Mouse (Mus musculus) heart, postnatal 25 days (tissue): ENCODE measurements around the gene Ccnk. TPM values are rescaled to one million over a fixed set of nuclear protein-coding genes. Genes with fewer than 3 reads are reported as not detected.
A peak's percentile ranks its signal among the peaks of the same experiment; 100 is the strongest.

Source experiments
- DNase-seq: peaks from one replicate; pipeline ENCODE4 v3.0.0; 2022; ENCODE audit warnings: low spot score
- intact Hi-C: fragments of 180-260 bp; cut with DNase I; formaldehyde crosslinking; loops from one replicate; pipeline ENCODE4 v1.15.1; 2025
- total RNA-seq, 2 experiments: library from RNA; stranded (reverse); gene quantifications; 2 replicates each; pipeline ENCODE4 v1.2.3; 2021

Gene Ccnk
- total RNA-seq, 2 experiments from 2014 or later = 28.0 to 28.9 TPM

- intact Hi-C loops = loop anchor here (10.0 kb wide), 1 partner anchor 626 kb away; no protein-coding TSS in a partner anchor
- DNase-seq = peak; percentile 14
Measured at GRCm38 (mm10) chr12:108178331-108179245, 791 bp upstream of the Ccnk start.

- DNase-seq = no peak
- intact Hi-C loops = loop anchor here (10.0 kb wide), 1 partner anchor 626 kb away; no protein-coding TSS in a partner anchor
Measured at GRCm38 (mm10) chr12:108179246-108179320, 296 bp upstream of the Ccnk start, which contains the start of gene Setd3. Gene Setd3 (minus strand): TSS chr12:108179314.

GRCm38 (mm10) chr12:108181716-108182115 lies 2.3 kb downstream of the Ccnk start:
- DNase-seq = no peak
- intact Hi-C loops = no loop called here

- intact Hi-C loops = no loop called here
- no peak for DNase-seq
Measured at GRCm38 (mm10) chr12:108187541-108188091, 8.2 kb downstream of the Ccnk start.

- intact Hi-C loops = no loop called here
- DNase-seq = no peak
Measured at GRCm38 (mm10) chr12:108193878-108194277, 14.5 kb downstream of the Ccnk start.

GRCm38 (mm10) chr12:108195761-108196160 lies 16.4 kb downstream of the Ccnk start:
- intact Hi-C loops = no loop called here
- DNase-seq = no peak

- intact Hi-C loops = no loop called here
- DNase-seq = no peak
Measured at GRCm38 (mm10) chr12:108198447-108198846, 19.1 kb downstream of the Ccnk start.

GRCm38 (mm10) chr12:108200094-108200493 lies 20.7 kb downstream of the Ccnk start:
- no peak for DNase-seq
- intact Hi-C loops = loop anchor here (10.0 kb wide), 1 partner anchor 335 kb away; no protein-coding TSS in a partner anchor

- no peak for DNase-seq
- intact Hi-C loops = loop anchor here (10.0 kb wide), 1 partner anchor 331 kb away; no protein-coding TSS in a partner anchor
Measured at GRCm38 (mm10) chr12:108203895-108204294, 24.5 kb downstream of the Ccnk start.

- intact Hi-C loops = loop anchor here (5.0 to 10.0 kb wide), 2 partner anchors 287 to 330 kb away; no protein-coding TSS in a partner anchor
- no peak for DNase-seq
Measured at GRCm38 (mm10) chr12:108204978-108205377, 25.6 kb downstream of the Ccnk start.

GRCm38 (mm10) chr12:108206641-108207040 lies 27.3 kb downstream of the Ccnk start:
- intact Hi-C loops = loop anchor here (5.0 to 10.0 kb wide), 2 partner anchors 286 to 328 kb away; no protein-coding TSS in a partner anchor

GRCm38 (mm10) chr12:108208216-108208615 lies 28.8 kb downstream of the Ccnk start:
- intact Hi-C loops = loop anchor here (5.0 to 10.0 kb wide), 2 partner anchors 284 to 327 kb away; no protein-coding TSS in a partner anchor
- DNase-seq = no peak

More at GRCm38 (mm10) chr12:108206641-108207040, 27.3 kb downstream of the Ccnk start:
- DNase-seq = no peak

GRCm38 (mm10) chr12:108208726-108209438 lies 29.5 kb downstream of the Ccnk start:
- intact Hi-C loops = loop anchor here (1.0 to 10.0 kb wide), 3 partner anchors 84 to 326 kb away; no protein-coding TSS in a partner anchor
- peak; percentile 60 for DNase-seq

- no peak for DNase-seq
- intact Hi-C loops = no loop called here
Measured at GRCm38 (mm10) chr12:108210623-108211022, 31.2 kb downstream of the Ccnk start.

- intact Hi-C loops = no loop called here
Measured at GRCm38 (mm10) chr12:108212071-108212470, 32.7 kb downstream of the Ccnk start.

GRCm38 (mm10) chr12:108212476-108212875 lies 33.1 kb downstream of the Ccnk start:
- intact Hi-C loops = no loop called here
- DNase-seq = no peak

More at GRCm38 (mm10) chr12:108212071-108212470, 32.7 kb downstream of the Ccnk start:
- DNase-seq = no peak

- intact Hi-C loops = no loop called here
- DNase-seq = no peak
Measured at GRCm38 (mm10) chr12:108213090-108214041, 34.0 kb downstream of the Ccnk start.

- intact Hi-C loops = no loop called here
- no peak for DNase-seq
Measured at GRCm38 (mm10) chr12:108215090-108215489, 35.7 kb downstream of the Ccnk start.

GRCm38 (mm10) chr12:108216611-108217370 lies 37.4 kb downstream of the Ccnk start:
- intact Hi-C loops = no loop called here
- no peak for DNase-seq
